In genomic region chr8:28298896-28299793, GRCm38 (mm10) we compare ENCODE assay signal across 8 mouse cellular contexts.
A peak's percentile ranks its signal among the peaks of the same experiment; 100 is the strongest.
DNase-seq lines count a peak whose midpoint lies in the region; ATAC-seq lines count a peak whose summit lies in the region.

No protein-coding gene starts in this region.

- DNase-seq in hindbrain, embryonic 14.5 days (ENCODE audit: low spot score), result peak; percentile 70
- no peak for DNase-seq in hindbrain, embryonic 10.5 days (ENCODE audit: low spot score)
- DNase-seq in kidney, adult 9 months, result peak; percentile 36
- no peak for DNase-seq in ovary, postnatal 10 days (ENCODE audit: low spot score)
- DNase-seq in natural killer cell, adult 2 months (ENCODE audit: low spot score in 2 of 2), result no peak
- DNase-seq in urinary bladder, adult 2 months (ENCODE audit: low spot score), result no peak

- peak; percentile 57; the same call in 1 of the 2 replicates for ATAC-seq in hindbrain, embryonic 14.5 days (ENCODE audit: low FRiP score)
- ATAC-seq in forebrain, embryonic 16.5 days, result peak; percentile 91
- ATAC-seq in limb, embryonic 15.5 days (ENCODE audit: insufficient number of reproducible peaks, low FRiP score, low TSS enrichment, low read depth), result peak; percentile 52; the same call in 1 of the 2 replicates

- peaks cover 8% of the 10 kb centered on the region; the same call in 1 of the 2 replicates for H3K4me1 ChIP-seq in hindbrain, embryonic 14.5 days (replicated peaks; ENCODE audit: control insufficient read depth, insufficient read depth, low read length)
- no peaks in the 10 kb centered on the region for H3K4me1 ChIP-seq in hindbrain, embryonic 10.5 days (replicated peaks)
- H3K4me1 ChIP-seq in forebrain, embryonic 16.5 days (replicated peaks; ENCODE audit: control insufficient read depth, insufficient read depth, low read length), result peaks cover 15% of the 10 kb centered on the region
- H3K4me1 ChIP-seq in limb, embryonic 15.5 days, result 0 out of 2 replicates have a peak, but pooled peaks cover 6% of the 10 kb centered on the region

- no peaks in the 10 kb centered on the region for H3K27me3 ChIP-seq in hindbrain, embryonic 14.5 days (ENCODE audit: control insufficient read depth, insufficient read depth, low read length)
- no peaks in the 10 kb centered on the region for H3K27me3 ChIP-seq in hindbrain, embryonic 10.5 days (ENCODE audit: insufficient read depth, poor library complexity, severe bottlenecking)
- no peaks in the 10 kb centered on the region for H3K27me3 ChIP-seq in forebrain, embryonic 16.5 days (replicated peaks; ENCODE audit: control insufficient read depth, insufficient read depth, low read length)
- no peaks in the 10 kb centered on the region for H3K27me3 ChIP-seq in limb, embryonic 15.5 days

- H3K9me3 ChIP-seq in hindbrain, embryonic 14.5 days (ENCODE audit: control insufficient read depth, low read length), result no peaks in the 10 kb centered on the region
- no peaks in the 10 kb centered on the region for H3K9me3 ChIP-seq in hindbrain, embryonic 10.5 days
- H3K9me3 ChIP-seq in forebrain, embryonic 16.5 days (ENCODE audit: control insufficient read depth, low read length), result no peaks in the 10 kb centered on the region
- H3K9me3 ChIP-seq in limb, embryonic 15.5 days, result no peaks in the 10 kb centered on the region

- H3K27ac ChIP-seq in hindbrain, embryonic 14.5 days, result peak overlapping the region; percentile 18; the same call in 1 of the 2 replicates
- no peak overlapping the region for H3K27ac ChIP-seq in hindbrain, embryonic 10.5 days
- H3K27ac ChIP-seq in forebrain, embryonic 16.5 days (ENCODE audit: low read length), result peak overlapping the region; percentile 63
- H3K27ac ChIP-seq in limb, embryonic 15.5 days, result peak overlapping the region; percentile 57

- H3K36me3 ChIP-seq in hindbrain, embryonic 14.5 days (replicated peaks; ENCODE audit: control insufficient read depth, insufficient read depth), result no peaks in the 10 kb centered on the region
- no peaks in the 10 kb centered on the region for H3K36me3 ChIP-seq in hindbrain, embryonic 10.5 days
- no peaks in the 10 kb centered on the region for H3K36me3 ChIP-seq in forebrain, embryonic 16.5 days (ENCODE audit: control insufficient read depth, insufficient read depth)
- H3K36me3 ChIP-seq in limb, embryonic 15.5 days, result no peaks in the 10 kb centered on the region

- H3K9ac ChIP-seq in hindbrain, embryonic 14.5 days, result no peak overlapping the region
- no peak overlapping the region for H3K9ac ChIP-seq in forebrain, embryonic 16.5 days (replicated peaks; ENCODE audit: low read depth, low read length)
- H3K9ac ChIP-seq in limb, embryonic 15.5 days, result no peak overlapping the region

- no peak overlapping the region for H3K4me2 ChIP-seq in hindbrain, embryonic 14.5 days (replicated peaks)
- peak overlapping the region; percentile 22; the same call in 1 of the 2 replicates for H3K4me2 ChIP-seq in forebrain, embryonic 16.5 days (ENCODE audit: low read length)
- peak overlapping the region; percentile 19; the same call in 1 of the 2 replicates for H3K4me2 ChIP-seq in limb, embryonic 15.5 days

- no peak overlapping the region for H3K4me3 ChIP-seq in hindbrain, embryonic 14.5 days (replicated peaks; ENCODE audit: low read length)
- H3K4me3 ChIP-seq in hindbrain, embryonic 10.5 days, result no peak overlapping the region
- H3K4me3 ChIP-seq in forebrain, embryonic 16.5 days (replicated peaks; ENCODE audit: low read length), result no peak overlapping the region
- H3K4me3 ChIP-seq in limb, embryonic 15.5 days, result no peak overlapping the region

- WGBS in hindbrain, embryonic 14.5 days, result 52% methylated on average over 5 of the region's 5 CpGs
- WGBS in hindbrain, embryonic 10.5 days, result 84% methylated on average over 5 of the region's 5 CpGs
- WGBS in forebrain, embryonic 16.5 days, result 27% methylated on average over 5 of the region's 5 CpGs
- WGBS in limb, embryonic 15.5 days, result 34% methylated on average over 5 of the region's 5 CpGs

Comparison
In these comparisons a context has a peak if more than half of its experiments do, and no peak if none do; other contexts are left out.
1. DNase-seq: peak in hindbrain, embryonic 14.5 days (single experiment) and kidney, adult 9 months (single experiment); none in hindbrain, embryonic 10.5 days (single experiment), ovary, postnatal 10 days (single experiment), natural killer cell, adult 2 months (0 of 2) and urinary bladder, adult 2 months (single experiment).
2. Peak in every context shown above with its lines, with median percentiles within 50 percentile points of each other: ATAC-seq.